Mouse (Mus musculus) kidney, postnatal 14 days (tissue): Measurements from ENCODE around the gene Notch3.

Experiments used
- DNase-seq: peaks from one replicate; pipeline ENCODE4 v3.0.0; 2022; ENCODE audit warnings: mixed read lengths

Notch3 gene

DNA sequence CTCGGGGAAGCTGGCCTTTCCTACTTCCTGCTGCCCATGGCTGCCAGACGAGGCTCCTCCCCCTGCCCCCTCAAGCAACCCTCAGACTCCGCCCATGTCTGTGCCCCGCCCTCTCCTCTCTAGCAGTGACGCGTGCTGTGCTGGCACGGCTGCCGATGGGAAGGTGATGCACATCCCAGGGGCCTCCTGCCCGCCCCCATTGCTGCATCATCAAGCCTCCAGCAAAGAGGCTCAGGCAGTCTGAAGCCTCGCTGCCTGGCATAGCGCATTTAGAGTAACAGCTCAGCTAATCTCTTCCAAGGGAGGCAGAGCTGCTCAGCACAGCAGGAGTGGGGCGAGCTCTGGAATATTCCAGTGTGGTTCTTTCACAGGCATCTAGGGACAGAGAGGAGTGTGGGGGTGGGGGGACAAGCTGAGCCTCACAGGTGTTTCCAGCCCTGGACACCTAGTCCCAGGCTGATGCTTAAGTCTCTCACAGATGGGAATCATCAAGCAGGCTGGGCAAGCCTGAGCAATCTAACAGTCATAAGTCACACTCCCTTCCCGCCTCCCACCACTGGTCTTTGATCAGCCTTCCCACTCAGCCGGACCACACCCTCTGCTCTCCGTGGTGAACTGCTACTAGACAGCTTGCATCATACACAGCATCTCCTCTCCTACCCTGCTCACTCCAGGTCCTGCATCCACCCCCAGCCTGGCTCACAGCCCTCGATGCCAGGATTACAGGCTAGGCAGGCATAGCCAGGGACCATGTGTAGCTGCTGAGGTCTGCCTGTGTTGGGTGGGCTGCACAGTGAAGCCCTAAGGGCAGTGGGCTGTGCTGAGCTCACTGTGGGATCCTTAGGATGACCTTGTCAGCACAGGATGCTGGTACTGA is 75.0 kb downstream of the Notch3 start:
- peak; percentile 88 for DNase-seq

DNA sequence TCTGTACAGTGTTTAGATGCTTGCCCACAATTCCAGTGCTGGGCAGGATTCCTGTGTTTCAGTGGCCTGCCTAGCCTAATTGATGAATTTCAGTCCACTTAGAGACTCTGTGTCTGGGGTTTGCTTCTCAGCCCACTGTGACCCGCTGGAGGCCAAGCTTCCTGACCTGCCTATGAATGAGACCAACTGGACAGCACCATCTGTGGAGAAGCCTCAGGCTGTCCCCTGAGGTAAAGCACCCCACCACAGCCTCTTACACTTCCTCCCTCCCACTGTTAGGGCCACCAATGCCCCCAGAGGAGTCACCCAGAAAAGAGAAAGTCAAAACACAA is 75.7 kb downstream of the Notch3 start:
- no peak for DNase-seq

DNA sequence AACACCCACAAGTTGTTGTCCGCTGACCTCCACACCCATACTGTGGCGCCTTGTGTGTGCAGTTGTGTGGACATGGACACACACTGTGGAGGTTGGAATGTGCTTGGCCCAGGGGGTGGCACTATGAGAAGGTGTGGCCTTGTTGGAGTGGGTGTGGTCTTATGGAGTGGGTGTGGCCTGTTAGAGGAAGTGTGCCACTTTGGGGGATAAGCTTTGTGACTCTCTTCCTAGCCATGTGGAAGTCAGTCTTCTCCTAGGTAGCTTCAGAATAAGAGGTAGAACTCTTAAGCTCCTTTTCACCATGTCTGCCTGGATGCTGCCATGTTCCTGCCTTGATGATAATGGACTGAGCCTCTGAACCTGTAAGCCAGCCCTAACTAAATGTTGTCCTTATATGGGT is 79.6 kb downstream of the Notch3 start:
- DNase-seq, result no peak

DNA sequence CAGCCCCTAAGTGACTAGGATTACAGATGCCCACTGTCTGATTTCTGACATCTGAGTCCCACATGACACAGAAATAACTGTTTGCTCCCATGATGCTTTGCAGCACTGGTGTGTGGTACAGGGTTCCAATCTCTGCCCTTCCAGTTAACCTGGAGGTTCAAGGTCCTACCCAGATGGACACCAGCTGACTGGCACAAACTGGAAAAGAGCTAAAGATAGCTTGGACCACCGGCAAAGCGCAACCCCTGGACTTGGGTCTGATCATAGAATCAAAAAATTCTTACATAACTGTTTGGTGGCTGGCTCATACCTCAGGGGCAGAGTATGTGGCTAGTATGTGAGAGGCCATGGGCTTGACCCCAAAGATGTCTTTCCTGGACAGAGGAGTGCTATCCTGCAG is 83.3 kb downstream of the Notch3 start:
- no peak for DNase-seq

DNA sequence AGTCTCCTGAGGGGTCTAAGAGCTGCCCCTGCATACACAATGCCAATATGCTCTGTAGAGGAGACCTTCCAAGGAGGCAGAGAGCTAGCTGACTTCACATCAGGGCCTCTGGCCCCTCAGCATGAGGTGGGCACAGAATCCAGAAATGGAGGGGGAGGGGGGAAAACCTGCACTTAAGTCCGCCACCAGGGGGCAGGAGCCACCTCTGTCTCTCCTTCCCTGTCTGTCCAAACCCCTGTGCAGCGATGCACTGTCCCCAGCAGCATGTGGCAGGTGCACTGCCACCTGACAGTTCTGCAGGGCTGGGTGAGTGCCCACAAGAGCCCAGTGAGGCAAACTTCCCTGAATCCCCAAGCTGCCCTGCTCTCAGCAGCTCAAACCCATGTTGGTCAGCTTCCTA is 91.5 kb downstream of the Notch3 start:
- peak; percentile 54 for DNase-seq

DNA sequence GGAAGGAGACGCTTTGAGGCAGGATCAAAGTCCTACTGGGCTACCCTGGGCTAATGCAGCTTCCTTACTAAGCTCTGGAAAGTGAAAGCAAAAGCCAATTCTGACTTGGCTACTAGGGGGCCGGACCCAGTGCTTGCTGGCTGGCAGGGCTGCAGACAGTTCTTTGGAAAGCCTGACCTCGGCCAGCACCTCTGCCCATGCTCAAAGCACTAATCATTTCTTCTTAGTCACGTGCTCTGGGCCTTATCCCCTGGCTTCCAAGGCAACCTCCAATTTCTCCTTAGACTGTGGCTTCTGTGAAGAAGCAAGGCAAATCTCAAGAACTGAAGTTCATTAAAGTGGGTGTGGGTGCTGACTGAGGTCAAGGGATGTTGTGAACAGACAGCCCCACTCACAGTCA is 92.0 kb downstream of the Notch3 start:
- no peak for DNase-seq

DNA sequence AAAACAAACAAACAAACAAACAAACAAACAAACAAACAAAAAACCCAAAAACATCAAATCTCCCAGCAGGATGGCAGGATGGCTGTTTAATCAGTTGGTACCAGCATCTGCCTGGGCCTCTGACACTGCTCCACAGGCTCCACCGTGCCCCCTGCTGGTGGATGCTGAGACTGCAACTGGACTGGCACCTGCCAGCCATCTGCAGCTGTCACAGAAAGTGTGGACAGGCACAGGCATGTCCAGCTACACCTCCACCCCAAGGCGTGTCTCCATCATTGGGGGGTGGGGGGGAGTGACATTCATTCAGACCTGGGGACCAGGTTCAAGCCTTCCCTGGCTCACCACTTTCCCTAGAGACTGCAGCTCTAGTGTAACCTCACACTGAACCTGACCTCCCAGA is 93.3 kb downstream of the Notch3 start:
- DNase-seq, result peak; percentile 83
